Mouse (Mus musculus) mouse embryonic stem cell (cell line): ENCODE data around the gene Metap1.

Experiments used
- in situ Hi-C, 2 experiments: fragments of 300-500 bp; cut with MboI; formaldehyde crosslinking; loops; 1 replicate in 1 of 2; 3 replicates in 1 of 2; pipeline ENCODE4 v1.14.3; 2019 to 2020; ENCODE audit warnings: low sequenced_read_pairs in 2 of 2, low pct_unique_long_range_greater_than_20kb in 1 of 2, mixed read lengths in 1 of 2; ENCODE audit not compliant: unreplicated experiment in 1 of 2

Gene Metap1

GRCm38 (mm10) chr3:138489327-138490033, at the start of gene Metap1:
TSS of gene Metap1 (minus strand) at chr3:138489515.
- in situ Hi-C loops, result no loop called here

GRCm38 (mm10) chr3:138536031-138536430, 46.7 kb upstream of the Metap1 start:
- in situ Hi-C loops, result no loop called here

- in situ Hi-C loops, result no loop called here
These were observed 43.4 kb upstream of the Metap1 start for GRCm38 (mm10) chr3:138532764-138533163.

- in situ Hi-C loops, result no loop called here
These were observed 42.3 kb upstream of the Metap1 start for GRCm38 (mm10) chr3:138531479-138532181.

GRCm38 (mm10) chr3:138530578-138531478, 41.5 kb upstream of the Metap1 start:
- in situ Hi-C loops, result no loop called here

- in situ Hi-C loops, result no loop called here
These were observed 39.0 kb upstream of the Metap1 start for GRCm38 (mm10) chr3:138528265-138528664.

GRCm38 (mm10) chr3:138527667-138528231, 38.4 kb upstream of the Metap1 start:
- in situ Hi-C loops, result no loop called here

GRCm38 (mm10) chr3:138526916-138527666, 37.8 kb upstream of the Metap1 start:
- in situ Hi-C loops, result no loop called here

GRCm38 (mm10) chr3:138526073-138526915, 37.0 kb upstream of the Metap1 start, which contains the start of gene Eif4e:
TSS of gene Eif4e (plus strand) at chr3:138526179.
- in situ Hi-C loops, result no loop called here

GRCm38 (mm10) chr3:138525494-138525893, 36.2 kb upstream of the Metap1 start:
- in situ Hi-C loops, result no loop called here

- in situ Hi-C loops, result no loop called here
These were observed 34.6 kb upstream of the Metap1 start for GRCm38 (mm10) chr3:138523956-138524355.

- in situ Hi-C loops, result loop anchor here in 1 of 2 experiments (10.0 kb wide), 1 partner anchor 96 kb away; no protein-coding TSS in a partner anchor
These were observed 29.9 kb upstream of the Metap1 start for GRCm38 (mm10) chr3:138519218-138519617.

GRCm38 (mm10) chr3:138517881-138518280, 28.6 kb upstream of the Metap1 start:
- in situ Hi-C loops, result loop anchor here in 1 of 2 experiments (10.0 kb wide), 1 partner anchor 97 kb away; no protein-coding TSS in a partner anchor

- in situ Hi-C loops, result loop anchor here in 1 of 2 experiments (10.0 kb wide), 1 partner anchor 99 kb away; no protein-coding TSS in a partner anchor
These were observed 26.5 kb upstream of the Metap1 start for GRCm38 (mm10) chr3:138515656-138516370.

GRCm38 (mm10) chr3:138514749-138515148, 25.4 kb upstream of the Metap1 start:
- in situ Hi-C loops, result loop anchor here in 1 of 2 experiments (10.0 kb wide), 1 partner anchor 100 kb away; no protein-coding TSS in a partner anchor

- in situ Hi-C loops, result loop anchor here in 1 of 2 experiments (10.0 kb wide), 1 partner anchor 102 kb away; no protein-coding TSS in a partner anchor
These were observed 23.9 kb upstream of the Metap1 start for GRCm38 (mm10) chr3:138513243-138513642.
